Mouse (Mus musculus) Patski (cell line): ENCODE results near the gene Shisa2. TPM values are rescaled to one million over a fixed set of nuclear protein-coding genes. Genes with fewer than 3 reads are reported as not detected.

ENCODE experiments used
- ATAC-seq: fragments of 100-300 bp; one replicate; pipeline ENCODE4 v1.8.0; 2021
- CTCF ChIA-PET: fragments of 350-600 bp; sonication (Branson Sonifier 250); formaldehyde crosslinking; loops from one replicate; lab custom pipeline; 2022; ENCODE audit warnings: inconsistent platforms; lab: Charles Lee
- POLR2A ChIA-PET: fragments of 350-600 bp; sonication (Branson Sonifier 250); formaldehyde crosslinking; loops from one replicate; lab custom pipeline; 2022; ENCODE audit warnings: antibody characterized with exemption, inconsistent platforms; lab: Charles Lee
- DNase-seq: peaks from one replicate; pipeline ENCODE4 v3.0.0-alpha.2; 2011; ENCODE audit warnings: low read depth, low spot score
- H3K27me3 ChIP-seq: fragments of 371-371 bp; one replicate; pipeline ENCODE4 v1.5.1; 2021
- CTCF ChIP-seq: fragments of 100-300 bp; IDR thresholded peaks from one replicate; pipeline ENCODE4 v1.5.1; 2021
- in situ Hi-C: fragments of 300-500 bp; cut with MboI; formaldehyde crosslinking; loops from 3 replicates; pipeline ENCODE4 v1.11.1; 2018; ENCODE audit warnings: low pct_unique_long_range_greater_than_20kb, mixed read lengths
- polyA plus RNA-seq: library from polyadenylated mRNA; unstranded; gene quantifications from one replicate; pipeline ENCODE4 v1.2.3, GENCODE M21; 2021

The Shisa2 gene
- polyA plus RNA-seq, 1 experiment from 2014 or later = not detected

- POLR2A ChIA-PET = no interaction called here
- in situ Hi-C loops = no loop called here
- H3K27me3 ChIP-seq = peaks cover 47% of the 10 kb centered on the region
- CTCF ChIA-PET = interaction anchor here (0.6 kb wide), 1 partner anchor 345 kb away, joined by 3 read pairs; no protein-coding TSS in a partner anchor
- DNase-seq = no peak
- no peak for ATAC-seq
- no peak for TF ChIP-seq CTCF
These were observed 4.2 kb downstream of the Shisa2 start for GRCm38 (mm10) chr14:59629308-59629707.

- ChIA-PET POLR2A (no interaction called here), CTCF (no interaction called here)
- ATAC-seq (no peak), DNase-seq (no peak)
- no peak for TF ChIP-seq CTCF
- in situ Hi-C loops = no loop called here
- H3K27me3 ChIP-seq = peaks cover 45% of the 10 kb centered on the region
These were observed 5.0 kb downstream of the Shisa2 start for GRCm38 (mm10) chr14:59630096-59630495.

DNA sequence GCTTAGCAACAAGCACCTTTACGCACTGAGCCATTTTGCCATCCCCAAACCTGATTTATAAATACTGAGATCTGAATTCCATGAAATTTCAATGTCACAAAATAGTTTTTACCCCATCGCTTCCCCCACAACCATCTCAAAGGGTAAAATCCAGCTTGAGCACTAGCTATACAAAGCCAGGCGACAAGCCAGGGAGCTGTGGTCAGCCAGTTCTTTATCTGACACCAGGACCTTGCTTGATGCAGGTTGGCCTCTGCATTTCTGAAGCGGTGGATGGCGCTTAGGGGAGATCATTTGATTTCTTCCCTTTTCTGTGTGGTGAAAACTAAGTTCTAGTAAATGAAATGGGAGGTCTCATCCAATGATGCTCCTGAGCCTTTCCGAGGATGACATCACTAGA lies 7.0 kb downstream of the Shisa2 start:
- ChIA-PET CTCF (no interaction called here), POLR2A (no interaction called here)
- ATAC-seq (no peak), DNase-seq (no peak)
- in situ Hi-C loops = no loop called here
- TF ChIP-seq CTCF = no peak
- H3K27me3 ChIP-seq = peaks cover 37% of the 10 kb centered on the region

- no peak for TF ChIP-seq CTCF
- ATAC-seq (no peak), DNase-seq (no peak)
- in situ Hi-C loops = no loop called here
- CTCF ChIA-PET = no interaction called here
- POLR2A ChIA-PET = no interaction called here
- peaks cover 36% of the 10 kb centered on the region for H3K27me3 ChIP-seq
These were observed 8.3 kb downstream of the Shisa2 start for GRCm38 (mm10) chr14:59633295-59633898.

DNA sequence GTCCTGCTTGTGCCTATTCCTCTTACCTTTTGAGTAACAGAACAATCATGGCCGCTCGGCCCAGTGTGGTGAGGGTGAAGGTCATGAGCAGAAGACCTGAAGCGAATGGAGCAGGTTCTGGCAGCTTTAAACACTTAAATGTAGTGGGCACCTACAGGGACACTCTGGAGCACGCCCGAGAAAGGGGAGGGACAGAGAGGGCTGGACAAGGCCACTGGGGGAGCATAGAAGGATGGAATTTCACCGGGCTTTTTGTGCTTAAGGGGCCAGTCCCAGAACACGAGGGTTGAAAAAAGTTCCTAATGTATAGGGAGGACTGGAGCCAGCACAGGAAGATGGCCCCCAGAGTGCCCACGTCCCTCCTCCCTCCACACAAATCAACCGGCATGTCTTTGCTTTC lies 8.9 kb downstream of the Shisa2 start:
- no peak for TF ChIP-seq CTCF
- no peak for ATAC-seq
- CTCF ChIA-PET = interaction anchor here (1.6 kb wide), 1 partner anchor 23 kb away, joined by 4 read pairs; no protein-coding TSS in a partner anchor
- POLR2A ChIA-PET = no interaction called here
- H3K27me3 ChIP-seq = peaks cover 39% of the 10 kb centered on the region
- DNase-seq = no peak
- in situ Hi-C loops = no loop called here

DNA sequence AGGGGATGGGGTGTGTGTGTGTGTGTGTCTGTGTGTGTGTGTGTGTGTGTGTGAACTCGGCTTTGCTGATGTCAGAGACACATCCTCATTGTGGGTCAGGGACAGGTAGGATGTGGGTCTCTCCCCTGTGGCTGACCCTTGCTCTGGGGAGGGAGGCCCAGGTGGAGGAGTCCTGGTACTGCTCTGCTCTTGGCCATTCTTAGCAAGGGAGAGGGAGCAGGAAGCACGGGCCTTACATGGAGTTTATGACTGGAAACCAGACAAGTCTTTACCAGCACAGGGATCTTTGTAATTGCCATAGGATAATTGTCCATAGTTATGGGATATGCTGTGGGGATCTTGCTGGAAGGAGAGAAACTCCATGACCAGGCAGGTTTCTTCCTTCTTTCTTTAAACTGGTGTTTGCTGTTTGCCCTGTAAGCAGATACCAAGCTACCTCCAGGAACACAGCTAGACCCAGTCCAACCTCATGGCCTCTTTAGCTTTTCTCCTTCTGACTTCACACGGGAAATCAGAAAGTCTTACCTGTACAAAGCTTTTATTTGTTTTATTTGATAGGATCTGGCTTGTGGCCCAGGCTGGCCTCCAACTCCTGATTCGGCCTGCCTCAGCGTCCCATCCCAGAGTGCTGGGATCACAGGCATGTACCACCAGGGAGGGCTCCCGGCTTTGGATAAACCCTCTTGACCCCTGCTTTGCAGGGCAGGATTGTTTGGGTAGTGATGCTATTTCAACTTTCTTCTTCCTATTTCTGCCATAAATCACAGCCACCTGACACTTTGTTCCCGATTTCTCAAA lies 14.0 kb downstream of the Shisa2 start:
- POLR2A ChIA-PET = no interaction called here
- CTCF ChIA-PET = no interaction called here
- no peak for TF ChIP-seq CTCF
- no peak for DNase-seq
- ATAC-seq = no peak
- H3K27me3 ChIP-seq = peaks cover 53% of the 10 kb centered on the region
- in situ Hi-C loops = no loop called here

GRCm38 (mm10) chr14:59641856-59642255 lies 16.7 kb downstream of the Shisa2 start:
- ATAC-seq = no peak
- in situ Hi-C loops = no loop called here
- no peak for DNase-seq

GRCm38 (mm10) chr14:59643582-59643981 lies 18.5 kb downstream of the Shisa2 start:
- ATAC-seq (no peak), DNase-seq (no peak)
- POLR2A ChIA-PET = no interaction called here
- no peak for TF ChIP-seq CTCF
- CTCF ChIA-PET = no interaction called here
- in situ Hi-C loops = no loop called here
- H3K27me3 ChIP-seq = peaks cover 28% of the 10 kb centered on the region

More at GRCm38 (mm10) chr14:59641856-59642255, 16.7 kb downstream of the Shisa2 start:
- CTCF ChIA-PET = no interaction called here
- peaks cover 40% of the 10 kb centered on the region for H3K27me3 ChIP-seq
- POLR2A ChIA-PET = no interaction called here
- no peak for TF ChIP-seq CTCF

DNA sequence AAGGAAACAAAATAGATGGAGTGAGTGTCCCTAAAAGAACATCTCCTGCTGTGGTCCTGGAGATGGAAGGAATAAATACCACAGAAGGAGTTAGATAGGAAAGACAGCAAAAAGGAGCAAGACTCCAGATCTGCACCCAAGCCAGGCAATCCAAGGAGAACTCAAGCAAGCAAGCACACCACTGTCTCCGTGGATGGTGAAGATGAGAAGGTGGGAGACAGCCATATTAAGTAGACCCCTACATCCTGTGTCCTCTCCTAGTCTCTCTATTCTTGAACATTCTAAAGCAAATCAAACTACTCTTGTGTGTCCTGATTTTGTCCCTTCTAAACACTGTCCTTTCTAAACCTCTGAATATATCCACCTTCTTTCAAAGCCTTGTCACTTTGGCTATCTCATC lies 19.1 kb downstream of the Shisa2 start:
- ChIA-PET POLR2A (no interaction called here), CTCF (no interaction called here)
- peaks cover 25% of the 10 kb centered on the region for H3K27me3 ChIP-seq
- ATAC-seq (no peak), DNase-seq (no peak)
- in situ Hi-C loops = no loop called here
- no peak for TF ChIP-seq CTCF

DNA sequence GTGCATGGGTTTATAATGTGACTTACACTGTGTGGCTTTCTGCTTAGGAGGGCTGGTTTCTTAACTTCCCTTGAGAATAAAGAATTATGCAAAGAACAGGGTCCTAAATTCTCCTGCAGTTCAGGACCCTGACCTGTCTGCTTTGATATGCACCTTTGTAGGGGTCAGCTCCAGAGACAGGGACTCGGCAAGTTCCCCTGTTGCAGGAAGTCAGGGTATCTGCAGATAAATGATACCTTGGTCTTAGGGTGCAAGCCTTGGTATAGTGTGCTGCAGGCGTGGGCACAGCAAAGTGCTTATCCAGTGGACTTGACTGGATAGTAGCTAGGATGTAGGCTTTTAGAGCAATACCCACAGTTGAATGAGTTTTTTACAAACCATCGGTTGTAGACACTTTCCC lies 19.8 kb downstream of the Shisa2 start:
- H3K27me3 ChIP-seq = peaks cover 18% of the 10 kb centered on the region
- no peak for TF ChIP-seq CTCF
- no peak for DNase-seq
- ATAC-seq = no peak
- CTCF ChIA-PET = no interaction called here
- in situ Hi-C loops = no loop called here
- POLR2A ChIA-PET = no interaction called here

GRCm38 (mm10) chr14:59646826-59647697 lies 22.0 kb downstream of the Shisa2 start:
- in situ Hi-C loops = no loop called here
- no peak for TF ChIP-seq CTCF
- no peak for DNase-seq
- H3K27me3 ChIP-seq = peaks cover 6% of the 10 kb centered on the region
- POLR2A ChIA-PET = interaction anchor here (0.7 kb wide), 1 partner anchor 34 kb away, joined by 5 read pairs; no protein-coding TSS in a partner anchor
- CTCF ChIA-PET = no interaction called here
- ATAC-seq = no peak
